Mouse (Mus musculus) cerebellum, adult 2 months (tissue): ENCODE results near the gene Stk39. TPM values are rescaled to one million over a fixed set of nuclear protein-coding genes. Genes with fewer than 3 reads are reported as not detected.

ENCODE experiments used
- DNase-seq, 2 experiments: peaks; one replicate each; pipeline ENCODE4 v3.0.0; 2021
- H3K27ac ChIP-seq: fragments of 200-500 bp; 2 replicates; pipeline ENCODE4 v1.5.1; 2012; ENCODE audit warnings: low read length, control low read depth, inconsistent platforms; ENCODE audit not compliant: insufficient read depth
- H3K27me3 ChIP-seq: fragments of 200-500 bp; 2 replicates; pipeline ENCODE4 v1.6.1; 2012; ENCODE audit warnings: inconsistent platforms, mild to moderate bottlenecking, low read length, moderate library complexity; ENCODE audit not compliant: control insufficient read depth, insufficient read depth
- H3K4me1 ChIP-seq: fragments of 200-500 bp; 2 replicates; pipeline ENCODE4 v1.6.1; 2011; ENCODE audit warnings: low read length; ENCODE audit not compliant: control insufficient read depth, insufficient read depth
- H3K4me3 ChIP-seq: fragments of 200-500 bp; replicated peaks from 2 replicates; pipeline ENCODE3; 2011; ENCODE audit warnings: mild to moderate bottlenecking, low read depth, low read length, control low read depth; ENCODE audit not compliant: insufficient read depth
- CTCF ChIP-seq: fragments of 200-500 bp; IDR thresholded peaks from 2 replicates; pipeline ENCODE4 v1.5.1; 2011; ENCODE audit warnings: low read depth, mild to moderate bottlenecking, control low read depth, low read length, moderate library complexity, borderline replicate concordance; ENCODE audit not compliant: insufficient read depth
- POLR2A ChIP-seq: fragments of 200-500 bp; IDR thresholded peaks from 2 replicates; pipeline ENCODE4 v1.6.1; 2011; ENCODE audit warnings: low read length, control low read depth, borderline replicate concordance; ENCODE audit not compliant: insufficient read depth
- WGBS: fragments of 180-500 bp; shearing (Covaris S2); methylation state at CpG from one replicate; pipeline ENCODE4 v1.1.7; 2018; 5-methylcytosine and 5-hydroxymethylcytosine counted together
- polyA plus RNA-seq: library from polyadenylated mRNA; depleted of rRNA; stranded (reverse); fragments of >200 nt; gene quantifications from 2 replicates; pipeline ENCODE4 v1.2.3, GENCODE M21; 2012

Gene Stk39
- polyA plus RNA-seq, 1 experiment: 49.8 TPM

GRCm38 (mm10) chr2:68315258-68315657 is 156.8 kb downstream of the Stk39 start:
- 41% methylated on average over 11 of the region's 11 CpGs for WGBS
- H3K4me3 ChIP-seq: no peak overlapping the region
- peaks cover 12% of the 10 kb centered on the region for H3K4me1 ChIP-seq
- DNase-seq: no peak
- no peak for TF ChIP-seq CTCF
- TF ChIP-seq POLR2A: no peak
- no peaks in the 10 kb centered on the region for H3K27me3 ChIP-seq
- H3K27ac ChIP-seq: no peak overlapping the region

GRCm38 (mm10) chr2:68310121-68310520 is 161.9 kb downstream of the Stk39 start:
- WGBS: 92% methylated on average over 3 of the region's 3 CpGs
- Histone ChIP-seq H3K27ac (no peak overlapping the region), H3K27me3 (no peaks in the 10 kb centered on the region), H3K4me1 (no peaks in the 10 kb centered on the region), H3K4me3 (no peak overlapping the region)
- no peak for DNase-seq
- TF ChIP-seq CTCF (no peak), POLR2A (no peak)

- no peak for TF ChIP-seq CTCF
- no peak for TF ChIP-seq POLR2A
- WGBS: 89% methylated on average over 4 of the region's 4 CpGs
- Histone ChIP-seq H3K4me3 (no peak overlapping the region), H3K4me1 (no peaks in the 10 kb centered on the region), H3K27me3 (no peaks in the 10 kb centered on the region), H3K27ac (no peak overlapping the region)
- no peak for DNase-seq
These were observed 165.5 kb downstream of the Stk39 start for GRCm38 (mm10) chr2:68306519-68306918.

- DNase-seq: no peak
- H3K4me1 ChIP-seq: no peaks in the 10 kb centered on the region
- 96% methylated on average over 6 of the region's 6 CpGs for WGBS
- H3K27me3 ChIP-seq: no peaks in the 10 kb centered on the region
- TF ChIP-seq CTCF (no peak), POLR2A (no peak)
- no peak overlapping the region for H3K4me3 ChIP-seq
- H3K27ac ChIP-seq: no peak overlapping the region
These were observed 167.2 kb downstream of the Stk39 start for GRCm38 (mm10) chr2:68304771-68305460.

GRCm38 (mm10) chr2:68301811-68302542 is 170.1 kb downstream of the Stk39 start:
- TF ChIP-seq CTCF (no peak), POLR2A (no peak)
- no peak for DNase-seq
- H3K4me1 ChIP-seq: no peaks in the 10 kb centered on the region
- no peak overlapping the region for H3K27ac ChIP-seq
- 82% methylated on average over 4 of the region's 4 CpGs for WGBS
- no peaks in the 10 kb centered on the region for H3K27me3 ChIP-seq
- no peak overlapping the region for H3K4me3 ChIP-seq

GRCm38 (mm10) chr2:68298356-68298755 is 173.7 kb downstream of the Stk39 start:
- no peak overlapping the region for H3K27ac ChIP-seq
- H3K27me3 ChIP-seq: no peaks in the 10 kb centered on the region
- 96% methylated on average over 3 of the region's 3 CpGs for WGBS
- H3K4me1 ChIP-seq: no peaks in the 10 kb centered on the region
- no peak for DNase-seq
- TF ChIP-seq CTCF: no peak
- H3K4me3 ChIP-seq: no peak overlapping the region

GRCm38 (mm10) chr2:68297955-68298354 is 174.1 kb downstream of the Stk39 start:
- no peaks in the 10 kb centered on the region for H3K27me3 ChIP-seq
- WGBS: 94% methylated on average over 2 of the region's 2 CpGs
- TF ChIP-seq CTCF (no peak), POLR2A (no peak)

GRCm38 (mm10) chr2:68296743-68297142 is 175.3 kb downstream of the Stk39 start:
- H3K27ac ChIP-seq: no peak overlapping the region
- no peaks in the 10 kb centered on the region for H3K27me3 ChIP-seq
- DNase-seq: no peak
- TF ChIP-seq POLR2A: no peak
- TF ChIP-seq CTCF: no peak
- H3K4me1 ChIP-seq: no peaks in the 10 kb centered on the region
- WGBS: 79% methylated on average over 2 of the region's 2 CpGs
- no peak overlapping the region for H3K4me3 ChIP-seq

More at GRCm38 (mm10) chr2:68297955-68298354, 174.1 kb downstream of the Stk39 start:
- no peak for DNase-seq
- Histone ChIP-seq H3K4me1 (no peaks in the 10 kb centered on the region), H3K27ac (no peak overlapping the region), H3K4me3 (no peak overlapping the region)
